Mouse (Mus musculus) frontal cortex, adult (tissue): ENCODE measurements around the gene Gm10639.
"Not testable (repeated sequence)": the region's sequence is repeated elsewhere in the genome, so short reads cannot be mapped to it uniquely, and the experiment has no call there.

Experiments used
- ATAC-seq: cut with Nextera tagmentation; 2 replicates; pipeline ENCODE4 v1.9.2; 2017; ENCODE audit warnings: mild to moderate bottlenecking, moderate library complexity, mixed read lengths; ENCODE audit not compliant: low TSS enrichment

Gene Gm10639

GRCm38 (mm10) chr9:78289723-78290122 lies at the start of gene Gm10639:
Gene Gm10639 (plus strand): TSS chr9:78289923.
- not testable (repeated sequence) for ATAC-seq

DNA sequence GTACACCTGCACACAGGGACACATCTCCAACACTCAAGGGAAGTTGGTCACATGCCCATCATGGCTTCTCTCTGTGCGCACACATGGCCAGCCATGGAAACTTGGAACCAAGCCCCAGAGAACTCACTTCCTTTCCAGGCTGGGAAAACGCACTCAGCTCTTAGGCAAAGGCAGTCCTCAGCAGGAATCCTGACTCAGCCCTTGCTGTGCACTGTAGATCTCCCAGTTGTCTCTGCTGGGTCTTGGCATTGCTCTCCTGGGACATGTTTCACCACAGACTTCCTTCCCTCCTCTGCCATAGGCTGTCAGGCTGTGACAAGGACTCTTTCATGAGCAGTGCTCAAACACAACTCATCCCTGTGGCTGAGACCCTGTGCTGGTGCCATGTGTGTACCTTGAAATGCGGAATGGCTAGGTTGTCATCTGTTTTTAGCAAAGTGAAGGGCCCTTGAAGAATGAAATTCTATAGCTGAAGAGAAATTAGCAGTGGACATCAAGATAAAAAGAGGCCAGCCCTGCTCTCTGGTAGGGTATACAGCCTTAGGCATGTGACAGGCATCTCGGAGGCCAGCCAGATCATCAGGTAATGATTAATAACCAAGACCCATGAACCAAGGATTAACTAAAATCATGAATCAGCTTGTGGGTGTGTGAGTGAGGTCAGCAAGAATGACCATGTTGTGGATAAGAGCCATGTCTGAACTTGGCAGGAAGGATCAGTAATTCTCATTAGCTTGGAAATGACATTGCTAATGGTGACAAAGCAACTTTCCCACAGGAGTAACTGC lies 33.8 kb upstream of the Gm10639 start:
- ATAC-seq, result not testable (repeated sequence)

GRCm38 (mm10) chr9:78256914-78257313 lies 32.8 kb upstream of the Gm10639 start, which contains the start of gene Gm3776:
Gene Gm3776 (plus strand): TSS chr9:78257129.
- ATAC-seq, result not testable (repeated sequence)

GRCm38 (mm10) chr9:78259688-78260087 lies 30.0 kb upstream of the Gm10639 start:
- ATAC-seq, result peak; percentile 93

GRCm38 (mm10) chr9:78270945-78271344 lies 18.8 kb upstream of the Gm10639 start:
- ATAC-seq, result 0 out of 2 replicates have a peak, but pooled peaks have one; percentile 44

DNA sequence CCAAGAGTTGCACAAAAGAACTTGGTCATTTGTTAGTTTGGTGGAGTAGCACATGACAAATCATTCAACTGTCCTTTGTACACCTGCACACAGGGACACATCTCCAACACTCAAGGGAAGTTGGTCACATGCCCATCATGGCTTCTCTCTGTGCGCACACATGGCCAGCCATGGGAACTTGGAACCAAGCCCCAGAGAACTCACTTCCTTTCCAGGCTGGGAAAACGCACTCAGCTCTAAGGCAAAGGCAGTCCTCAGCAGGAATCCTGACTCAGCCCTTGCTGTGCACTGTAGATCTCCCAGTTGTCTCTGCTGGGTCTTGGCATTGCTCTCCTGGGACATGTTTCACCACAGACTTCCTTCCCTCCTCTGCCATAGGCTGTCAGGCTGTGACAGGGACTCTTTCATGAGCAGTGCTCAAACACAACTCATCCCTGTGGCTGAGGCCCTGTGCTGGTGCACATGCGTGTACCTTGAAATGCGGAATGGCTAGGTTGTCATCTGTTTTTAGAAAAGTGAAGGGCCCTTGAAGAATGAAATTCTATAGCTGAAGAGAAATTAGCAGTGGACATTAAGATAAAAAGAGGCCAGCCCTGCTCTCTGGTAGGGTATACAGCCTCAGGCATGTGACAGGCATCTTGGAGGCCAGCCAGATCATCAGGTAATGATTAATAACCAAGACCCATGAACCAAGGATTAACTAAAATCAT lies 7.6 kb upstream of the Gm10639 start:
- not testable (repeated sequence) for ATAC-seq

DNA sequence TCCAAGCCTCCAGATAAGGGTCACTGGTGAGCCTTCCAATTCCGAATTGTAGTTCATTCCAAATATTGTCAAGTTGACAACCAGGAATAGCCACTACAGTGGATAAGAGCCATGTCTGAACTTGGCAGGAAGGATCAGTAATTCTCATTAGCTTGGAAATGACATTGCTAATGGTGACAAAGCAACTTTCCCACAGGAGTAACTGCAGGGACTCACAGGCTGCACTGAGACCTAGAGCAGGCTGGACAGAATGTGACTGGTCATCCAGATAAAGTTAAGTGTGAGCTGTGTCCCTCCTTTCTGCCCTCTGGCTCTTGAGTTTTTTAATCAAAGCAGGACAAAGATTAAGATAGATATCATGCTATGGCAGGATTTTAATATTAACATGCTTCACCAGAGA lies 660 bp upstream of the Gm10639 start:
- not testable (repeated sequence) for ATAC-seq

- ATAC-seq, result not testable (repeated sequence)
Observed at GRCm38 (mm10) chr9:78292462-78292861, 2.7 kb downstream of the Gm10639 start.

- not testable (repeated sequence) for ATAC-seq
Observed at GRCm38 (mm10) chr9:78293683-78294082, 4.0 kb downstream of the Gm10639 start.

- ATAC-seq, result not testable (repeated sequence)
Observed at GRCm38 (mm10) chr9:78294781-78295180, 5.1 kb downstream of the Gm10639 start.

DNA sequence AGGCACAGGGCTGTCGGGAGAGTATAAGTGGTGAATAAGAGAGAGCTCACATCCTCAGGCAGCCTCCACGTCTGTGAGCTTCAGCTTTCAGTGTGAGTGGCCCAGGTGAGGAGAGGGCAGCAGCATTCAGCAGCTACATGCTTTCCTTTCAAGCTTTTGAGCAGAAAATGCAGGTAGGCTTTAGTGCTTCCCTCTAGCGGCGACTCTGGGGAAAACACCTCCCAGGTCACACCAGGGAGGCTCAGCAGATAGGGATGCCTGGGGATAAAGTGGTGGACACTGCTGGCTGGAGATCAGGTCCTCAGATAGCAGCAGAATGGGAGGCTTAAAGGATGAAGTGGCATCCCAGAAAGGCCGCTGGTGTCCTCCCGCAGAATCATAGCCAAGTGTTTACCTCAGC lies 6.4 kb downstream of the Gm10639 start:
- peak; percentile 90 for ATAC-seq

DNA sequence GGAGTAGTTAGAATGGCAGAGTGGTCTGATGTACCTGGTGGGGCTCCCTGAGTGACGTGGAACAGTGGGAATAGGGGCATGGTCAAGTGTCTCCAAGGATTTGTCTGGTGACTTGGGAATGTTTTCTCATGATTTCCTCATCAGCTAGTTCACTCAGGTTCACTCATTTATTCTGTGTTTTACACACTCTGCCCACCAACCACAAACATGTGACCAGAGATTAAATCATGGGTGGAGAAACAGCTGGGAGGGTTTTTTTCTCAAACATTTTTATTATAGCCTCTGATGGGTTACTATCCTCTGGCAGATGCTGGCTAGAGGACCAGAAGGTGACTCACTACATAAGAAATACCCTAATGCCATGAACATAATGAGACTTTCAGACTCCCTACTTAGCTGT lies 8.5 kb downstream of the Gm10639 start:
- no peak for ATAC-seq

GRCm38 (mm10) chr9:78299143-78299542 lies 9.4 kb downstream of the Gm10639 start:
- ATAC-seq, result not testable (repeated sequence)

GRCm38 (mm10) chr9:78308122-78308521 lies 18.4 kb downstream of the Gm10639 start:
- not testable (repeated sequence) for ATAC-seq

DNA sequence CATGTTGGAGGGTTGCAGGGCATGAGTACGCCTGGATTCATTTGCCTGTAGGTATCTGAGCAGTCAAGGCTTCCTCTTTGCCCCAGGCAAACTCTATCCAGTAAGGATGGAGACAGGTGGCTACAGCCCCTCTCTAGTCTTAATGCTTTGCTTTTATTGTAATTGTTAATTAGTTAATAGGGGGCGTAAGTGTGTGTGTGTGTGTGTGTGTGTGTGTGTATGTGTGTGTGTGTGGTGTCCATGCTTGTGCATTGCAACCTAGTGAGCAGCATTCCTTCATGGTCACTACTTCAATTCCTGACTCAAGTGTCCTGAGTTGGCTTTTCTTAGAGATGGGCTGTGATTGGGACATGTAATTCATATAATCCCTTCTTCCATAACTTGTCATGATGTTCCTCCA lies 25.0 kb downstream of the Gm10639 start, which contains the start of gene Omt2a:
TSS of gene Omt2a (minus strand) at position 101 of the 400 bp plus-strand sequence.
- ATAC-seq, result no peak

DNA sequence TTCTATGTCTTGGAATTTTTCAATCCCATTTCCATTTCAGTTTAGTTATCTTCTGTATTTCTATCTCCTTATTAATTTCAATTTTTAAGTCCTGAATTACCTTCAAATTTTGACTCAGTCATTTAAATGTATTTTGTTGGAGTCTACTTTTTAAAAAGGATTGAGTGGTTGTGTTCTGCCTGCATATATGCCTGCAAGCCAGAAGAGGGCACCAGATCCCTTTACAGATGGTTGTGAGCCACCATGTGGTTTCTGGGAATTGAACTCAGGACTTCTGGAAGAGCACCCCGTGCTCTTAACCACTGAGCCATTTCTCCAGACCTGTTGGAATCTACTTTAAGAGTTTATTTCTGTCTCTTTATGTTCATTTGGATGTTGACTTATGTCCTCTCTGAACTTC lies 29.8 kb downstream of the Gm10639 start:
- no peak for ATAC-seq

- ATAC-seq, result not testable (repeated sequence)
Observed at GRCm38 (mm10) chr9:78327289-78327688, 37.6 kb downstream of the Gm10639 start, which contains the start of gene Omt2b. Gene Omt2b (plus strand): TSS chr9:78327589.

DNA sequence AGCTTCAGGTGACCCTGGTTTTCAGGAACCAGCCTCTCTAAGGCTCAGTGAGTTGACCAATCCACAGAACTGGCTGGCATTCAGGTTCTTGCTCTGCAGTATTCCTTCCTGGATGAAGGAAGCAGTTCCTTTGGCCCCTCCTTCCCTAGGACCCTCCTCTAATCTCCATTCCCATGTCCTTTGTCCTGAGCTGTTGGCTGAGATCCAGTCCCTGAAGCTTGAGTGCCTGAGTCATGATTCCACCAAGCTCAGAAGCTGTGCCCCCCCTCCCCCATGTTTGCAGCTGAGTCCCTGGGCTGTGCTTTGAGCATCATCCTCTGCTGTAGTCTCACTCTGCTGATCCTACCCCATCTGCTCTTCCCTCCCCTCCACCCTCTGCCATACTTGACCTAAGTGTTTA lies 47.3 kb downstream of the Gm10639 start:
- ATAC-seq, result not testable (repeated sequence)

GRCm38 (mm10) chr9:78340324-78340723 lies 50.6 kb downstream of the Gm10639 start:
- ATAC-seq, result peak; percentile 70; the same call in 1 of the 2 replicates

DNA sequence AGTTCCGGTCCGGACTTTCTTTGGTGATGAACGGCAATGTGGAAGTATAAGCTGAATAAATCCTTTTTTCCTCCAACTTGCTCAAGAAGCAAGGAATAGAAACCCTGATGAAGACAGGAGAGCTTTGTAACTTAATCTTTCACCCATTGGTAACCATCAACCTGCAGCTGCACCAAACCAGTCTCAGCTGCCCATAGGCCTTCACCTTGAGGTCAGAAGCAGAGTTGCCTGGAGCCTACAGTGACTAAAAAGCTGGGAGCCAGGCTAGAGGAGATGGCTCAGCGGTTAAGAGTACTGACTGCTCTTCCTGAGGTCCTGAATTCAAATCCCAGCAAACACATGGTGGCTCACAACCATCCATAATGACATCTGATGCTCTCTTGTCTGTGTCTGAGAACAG lies 52.8 kb downstream of the Gm10639 start:
- ATAC-seq, result not testable (repeated sequence)

- not testable (repeated sequence) for ATAC-seq
Observed at GRCm38 (mm10) chr9:78343055-78343454, 53.3 kb downstream of the Gm10639 start.

GRCm38 (mm10) chr9:78345235-78345634 lies 55.5 kb downstream of the Gm10639 start:
- not testable (repeated sequence) for ATAC-seq

GRCm38 (mm10) chr9:78347004-78347403 lies 57.3 kb downstream of the Gm10639 start:
- no peak for ATAC-seq
